Mouse (Mus musculus): Measurements from ENCODE around the gene Ankrd39. TPM values are rescaled to one million over a fixed set of nuclear protein-coding genes. Genes with fewer than 3 reads are reported as not detected.
A peak's percentile ranks its signal among the peaks of the same experiment; 100 is the strongest.

Gene Ankrd39
- polyA plus RNA-seq, 1 experiment from 2014 or later = 23.3 TPM

GRCm38 (mm10) chr1:36530962-36531361 is 16.3 kb downstream of the Ankrd39 start:
- H3K9ac ChIP-seq (ENCODE audit: low read length) = no peak overlapping the region
- H3K27me3 ChIP-seq (ENCODE audit: control insufficient read depth, insufficient read depth, low read depth, low read length) = no peaks in the 10 kb centered on the region
- ATAC-seq (ENCODE audit: low read depth) = no peak
- peaks cover 5% of the 10 kb centered on the region for H3K36me3 ChIP-seq (ENCODE audit: control insufficient read depth, insufficient read depth, low read length)
- H3K27ac ChIP-seq (ENCODE audit: low read length) = no peak overlapping the region
- no peaks in the 10 kb centered on the region for H3K9me3 ChIP-seq (ENCODE audit: control insufficient read depth, low read length)
- peaks cover 7% of the 10 kb centered on the region for H3K4me1 ChIP-seq (replicated peaks; ENCODE audit: control insufficient read depth, insufficient read depth, low read length)
- H3K4me3 ChIP-seq (ENCODE audit: low read length) = no peak overlapping the region
- 88% methylated on average over 7 of the region's 7 CpGs for WGBS
- no peak overlapping the region for H3K4me2 ChIP-seq (ENCODE audit: low read depth, low read length)

DNA sequence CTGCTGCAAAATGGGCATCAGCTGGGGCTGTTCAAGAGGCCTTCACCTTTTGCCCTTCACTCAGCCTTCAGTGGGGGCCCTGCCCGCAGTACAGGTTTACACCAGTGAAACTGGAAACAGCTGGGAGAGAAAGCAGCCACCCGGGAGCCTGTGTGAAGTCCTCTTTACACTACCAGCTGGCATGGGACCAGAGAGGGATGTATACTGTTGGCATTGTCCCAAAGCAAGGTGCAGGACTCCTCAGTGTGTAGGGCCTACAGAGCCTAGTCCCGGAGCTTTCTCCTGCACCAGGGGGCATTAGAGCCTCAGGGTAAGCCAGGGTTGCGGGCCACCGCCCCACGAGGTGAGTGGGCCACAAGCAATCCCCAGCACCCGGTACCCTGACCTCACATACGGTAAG is 16.8 kb downstream of the Ankrd39 start:
- H3K4me1 ChIP-seq (replicated peaks; ENCODE audit: control insufficient read depth, insufficient read depth, low read length) = peaks cover 6% of the 10 kb centered on the region
- no peak overlapping the region for H3K4me3 ChIP-seq (ENCODE audit: low read length)
- ATAC-seq (ENCODE audit: low read depth) = no peak

DNA sequence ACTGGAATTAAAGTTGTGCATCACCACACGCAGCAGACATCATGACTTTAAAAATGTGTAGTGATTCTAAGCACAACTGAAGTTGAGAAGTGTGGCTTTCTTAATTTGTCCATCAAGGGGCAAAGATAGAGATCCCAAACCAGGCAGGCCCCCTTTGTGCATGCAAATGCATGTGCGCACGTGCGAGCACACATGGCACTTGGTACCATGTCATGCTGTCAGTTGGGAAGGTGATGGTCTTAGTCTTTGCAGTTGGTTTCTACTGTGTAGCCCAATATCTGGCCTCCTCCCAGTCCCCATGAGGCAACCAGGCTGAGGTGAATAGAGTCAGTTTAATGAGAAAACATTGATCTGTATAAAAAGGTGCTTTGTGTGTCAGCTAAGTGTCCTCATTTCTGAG is 17.4 kb downstream of the Ankrd39 start:
- no peaks in the 10 kb centered on the region for H3K9me3 ChIP-seq (ENCODE audit: control insufficient read depth, low read length)
- no peaks in the 10 kb centered on the region for H3K27me3 ChIP-seq (ENCODE audit: control insufficient read depth, insufficient read depth, low read depth, low read length)
- 92% methylated on average over 4 of the region's 4 CpGs for WGBS
- peaks cover 6% of the 10 kb centered on the region for H3K4me1 ChIP-seq (replicated peaks; ENCODE audit: control insufficient read depth, insufficient read depth, low read length)
- no peak overlapping the region for H3K4me2 ChIP-seq (ENCODE audit: low read depth, low read length)
- no peak overlapping the region for H3K9ac ChIP-seq (ENCODE audit: low read length)
- H3K4me3 ChIP-seq (ENCODE audit: low read length) = no peak overlapping the region
- H3K27ac ChIP-seq (ENCODE audit: low read length) = no peak overlapping the region
- no peak for ATAC-seq (ENCODE audit: low read depth)
- H3K36me3 ChIP-seq (ENCODE audit: control insufficient read depth, insufficient read depth, low read length) = peaks cover 15% of the 10 kb centered on the region

More for the DNA sequence above, 16.8 kb downstream of the Ankrd39 start:
- Histone ChIP-seq H3K36me3 (ENCODE audit: control insufficient read depth, insufficient read depth, low read length) (peaks cover 9% of the 10 kb centered on the region), H3K4me2 (ENCODE audit: low read depth, low read length) (no peak overlapping the region), H3K27ac (ENCODE audit: low read length) (no peak overlapping the region), H3K9me3 (ENCODE audit: control insufficient read depth, low read length) (no peaks in the 10 kb centered on the region), H3K9ac (ENCODE audit: low read length) (no peak overlapping the region), H3K27me3 (ENCODE audit: control insufficient read depth, insufficient read depth, low read depth, low read length) (no peaks in the 10 kb centered on the region)
- WGBS = 67% methylated on average over 8 of the region's 8 CpGs

DNA sequence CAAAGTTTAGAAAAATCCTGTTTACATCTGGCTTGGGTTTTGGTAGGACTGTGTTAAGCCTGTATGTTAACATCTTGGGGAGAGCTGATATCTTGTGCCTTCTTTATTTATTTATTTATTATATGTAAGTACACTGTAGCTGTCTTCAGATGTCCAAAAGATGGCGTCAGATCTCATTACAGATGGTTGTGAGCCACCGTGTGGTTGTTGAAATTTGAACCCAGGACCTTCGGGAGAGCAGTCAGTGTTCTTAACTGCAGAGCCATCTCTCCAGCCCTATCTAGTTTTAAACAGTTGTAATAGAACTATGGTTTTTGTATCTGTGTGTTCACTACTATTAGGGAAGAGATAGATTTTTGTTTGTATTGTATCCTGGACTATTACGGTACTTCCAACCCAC is 18.0 kb downstream of the Ankrd39 start:
- peaks cover 6% of the 10 kb centered on the region for H3K4me1 ChIP-seq (replicated peaks; ENCODE audit: control insufficient read depth, insufficient read depth, low read length)
- H3K4me2 ChIP-seq (ENCODE audit: low read depth, low read length) = no peak overlapping the region
- no peaks in the 10 kb centered on the region for H3K27me3 ChIP-seq (ENCODE audit: control insufficient read depth, insufficient read depth, low read depth, low read length)
- H3K9ac ChIP-seq (ENCODE audit: low read length) = no peak overlapping the region
- no peak for ATAC-seq (ENCODE audit: low read depth)
- H3K9me3 ChIP-seq (ENCODE audit: control insufficient read depth, low read length) = no peaks in the 10 kb centered on the region
- H3K36me3 ChIP-seq (ENCODE audit: control insufficient read depth, insufficient read depth, low read length) = peaks cover 20% of the 10 kb centered on the region
- WGBS = 87% methylated on average over 4 of the region's 4 CpGs
- no peak overlapping the region for H3K4me3 ChIP-seq (ENCODE audit: low read length)
- H3K27ac ChIP-seq (ENCODE audit: low read length) = no peak overlapping the region

DNA sequence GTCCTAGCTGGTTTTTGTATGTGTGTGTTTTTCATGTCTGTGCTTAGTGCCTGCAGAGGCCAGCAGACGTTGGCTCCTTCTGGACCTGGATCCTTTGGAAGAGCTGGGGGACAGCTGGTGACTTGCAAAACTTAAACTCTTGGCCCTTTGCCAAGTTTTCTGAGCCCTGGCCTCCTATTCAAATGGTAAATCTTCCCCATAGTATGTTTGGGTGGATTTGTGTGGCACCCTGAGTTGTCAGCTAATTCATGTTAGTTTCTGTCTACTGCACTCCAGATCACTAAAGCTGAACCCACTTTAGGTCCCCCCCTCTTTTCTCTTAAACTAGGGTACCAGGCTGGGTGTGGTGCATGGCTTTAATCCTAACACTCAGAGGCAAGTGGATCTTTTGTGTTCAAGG is 18.9 kb downstream of the Ankrd39 start:
- no peak for ATAC-seq (ENCODE audit: low read depth)
- Histone ChIP-seq H3K4me3 (ENCODE audit: low read length) (no peak overlapping the region), H3K4me2 (ENCODE audit: low read depth, low read length) (no peak overlapping the region), H3K4me1 (replicated peaks; ENCODE audit: control insufficient read depth, insufficient read depth, low read length) (no peaks in the 10 kb centered on the region), H3K9me3 (ENCODE audit: control insufficient read depth, low read length) (no peaks in the 10 kb centered on the region), H3K36me3 (ENCODE audit: control insufficient read depth, insufficient read depth, low read length) (peaks cover 20% of the 10 kb centered on the region), H3K27ac (ENCODE audit: low read length) (no peak overlapping the region), H3K9ac (ENCODE audit: low read length) (no peak overlapping the region), H3K27me3 (ENCODE audit: control insufficient read depth, insufficient read depth, low read depth, low read length) (no peaks in the 10 kb centered on the region)
- 10% methylated on average over 1 of the region's 1 CpGs for WGBS

DNA sequence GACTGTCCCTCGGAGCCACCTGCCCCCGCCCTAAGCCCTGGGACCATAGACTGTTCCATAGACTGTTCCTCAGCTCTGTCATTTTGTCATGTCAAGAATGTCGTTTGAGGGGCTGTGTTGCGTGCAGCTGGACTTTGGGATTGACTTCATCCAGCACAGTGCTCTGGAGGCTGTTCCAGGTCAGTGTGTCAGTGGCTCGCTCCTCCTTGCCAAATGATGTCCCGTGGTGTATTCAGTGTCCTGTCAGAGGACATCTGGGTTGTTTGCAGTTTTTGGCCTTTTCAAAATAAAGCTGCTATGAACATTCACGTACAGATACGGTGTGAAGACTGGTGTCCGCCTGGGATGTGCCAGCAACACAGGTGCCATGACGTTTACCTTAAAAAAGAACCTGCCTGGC is 20.3 kb downstream of the Ankrd39 start:
- H3K4me3 ChIP-seq (ENCODE audit: low read length) = no peak overlapping the region
- no peak overlapping the region for H3K4me2 ChIP-seq (ENCODE audit: low read depth, low read length)
- H3K9ac ChIP-seq (ENCODE audit: low read length) = no peak overlapping the region
- no peaks in the 10 kb centered on the region for H3K27me3 ChIP-seq (ENCODE audit: control insufficient read depth, insufficient read depth, low read depth, low read length)
- H3K27ac ChIP-seq (ENCODE audit: low read length) = no peak overlapping the region
- peaks cover 27% of the 10 kb centered on the region for H3K36me3 ChIP-seq (ENCODE audit: control insufficient read depth, insufficient read depth, low read length)
- H3K9me3 ChIP-seq (ENCODE audit: control insufficient read depth, low read length) = no peaks in the 10 kb centered on the region
- H3K4me1 ChIP-seq (replicated peaks; ENCODE audit: control insufficient read depth, insufficient read depth, low read length) = no peaks in the 10 kb centered on the region
- WGBS = 86% methylated on average over 10 of the region's 10 CpGs
- ATAC-seq (ENCODE audit: low read depth) = no peak

- Histone ChIP-seq H3K4me1 (replicated peaks; ENCODE audit: control insufficient read depth, insufficient read depth, low read length) (no peaks in the 10 kb centered on the region), H3K4me2 (ENCODE audit: low read depth, low read length) (no peak overlapping the region), H3K9me3 (ENCODE audit: control insufficient read depth, low read length) (no peaks in the 10 kb centered on the region), H3K36me3 (ENCODE audit: control insufficient read depth, insufficient read depth, low read length) (peaks cover 33% of the 10 kb centered on the region), H3K27me3 (ENCODE audit: control insufficient read depth, insufficient read depth, low read depth, low read length) (no peaks in the 10 kb centered on the region), H3K27ac (ENCODE audit: low read length) (no peak overlapping the region), H3K9ac (ENCODE audit: low read length) (no peak overlapping the region), H3K4me3 (ENCODE audit: low read length) (no peak overlapping the region)
- ATAC-seq (ENCODE audit: low read depth) = no peak
- WGBS = 85% methylated on average over 12 of the region's 12 CpGs
These were observed 21.5 kb downstream of the Ankrd39 start for GRCm38 (mm10) chr1:36525774-36526173.

GRCm38 (mm10) chr1:36524058-36524457 is 23.2 kb downstream of the Ankrd39 start:
- H3K27ac ChIP-seq (ENCODE audit: low read length) = no peak overlapping the region
- 26% methylated on average over 5 of the region's 5 CpGs for WGBS

GRCm38 (mm10) chr1:36523332-36524013 is 23.8 kb downstream of the Ankrd39 start:
- 0 out of 2 replicates have a peak overlapping the region, but pooled peaks have one; percentile 21 for H3K9ac ChIP-seq (ENCODE audit: low read length)

More at GRCm38 (mm10) chr1:36524058-36524457, 23.2 kb downstream of the Ankrd39 start:
- Histone ChIP-seq H3K36me3 (ENCODE audit: control insufficient read depth, insufficient read depth, low read length) (peaks cover 41% of the 10 kb centered on the region), H3K9ac (ENCODE audit: low read length) (no peak overlapping the region), H3K9me3 (ENCODE audit: control insufficient read depth, low read length) (no peaks in the 10 kb centered on the region), H3K27me3 (ENCODE audit: control insufficient read depth, insufficient read depth, low read depth, low read length) (no peaks in the 10 kb centered on the region), H3K4me3 (ENCODE audit: low read length) (no peak overlapping the region), H3K4me2 (ENCODE audit: low read depth, low read length) (no peak overlapping the region), H3K4me1 (replicated peaks; ENCODE audit: control insufficient read depth, insufficient read depth, low read length) (no peaks in the 10 kb centered on the region)
- no peak for ATAC-seq (ENCODE audit: low read depth)

More at GRCm38 (mm10) chr1:36523332-36524013, 23.8 kb downstream of the Ankrd39 start:
- H3K4me1 ChIP-seq (replicated peaks; ENCODE audit: control insufficient read depth, insufficient read depth, low read length) = no peaks in the 10 kb centered on the region
- ATAC-seq (ENCODE audit: low read depth) = peak; percentile 41; the same call in 1 of the 2 replicates
- H3K27me3 ChIP-seq (ENCODE audit: control insufficient read depth, insufficient read depth, low read depth, low read length) = no peaks in the 10 kb centered on the region
- H3K27ac ChIP-seq (ENCODE audit: low read length) = no peak overlapping the region
- no peaks in the 10 kb centered on the region for H3K9me3 ChIP-seq (ENCODE audit: control insufficient read depth, low read length)
- H3K36me3 ChIP-seq (ENCODE audit: control insufficient read depth, insufficient read depth, low read length) = peaks cover 43% of the 10 kb centered on the region
- 60% methylated on average over 9 of the region's 9 CpGs for WGBS
- no peak overlapping the region for H3K4me2 ChIP-seq (ENCODE audit: low read depth, low read length)
- H3K4me3 ChIP-seq (ENCODE audit: low read length) = no peak overlapping the region

All from lung, embryonic 16.5 days (tissue).